Mouse (Mus musculus): ENCODE measurements around the gene Trim80. TPM values are rescaled to one million over a fixed set of nuclear protein-coding genes. Genes with fewer than 3 reads are reported as not detected.

Trim80 gene
- polyA plus RNA-seq (2014; fragmentation: Nextera tagmentation; extraction: Ambion mirVana), result not detected in 2 replicates

DNA sequence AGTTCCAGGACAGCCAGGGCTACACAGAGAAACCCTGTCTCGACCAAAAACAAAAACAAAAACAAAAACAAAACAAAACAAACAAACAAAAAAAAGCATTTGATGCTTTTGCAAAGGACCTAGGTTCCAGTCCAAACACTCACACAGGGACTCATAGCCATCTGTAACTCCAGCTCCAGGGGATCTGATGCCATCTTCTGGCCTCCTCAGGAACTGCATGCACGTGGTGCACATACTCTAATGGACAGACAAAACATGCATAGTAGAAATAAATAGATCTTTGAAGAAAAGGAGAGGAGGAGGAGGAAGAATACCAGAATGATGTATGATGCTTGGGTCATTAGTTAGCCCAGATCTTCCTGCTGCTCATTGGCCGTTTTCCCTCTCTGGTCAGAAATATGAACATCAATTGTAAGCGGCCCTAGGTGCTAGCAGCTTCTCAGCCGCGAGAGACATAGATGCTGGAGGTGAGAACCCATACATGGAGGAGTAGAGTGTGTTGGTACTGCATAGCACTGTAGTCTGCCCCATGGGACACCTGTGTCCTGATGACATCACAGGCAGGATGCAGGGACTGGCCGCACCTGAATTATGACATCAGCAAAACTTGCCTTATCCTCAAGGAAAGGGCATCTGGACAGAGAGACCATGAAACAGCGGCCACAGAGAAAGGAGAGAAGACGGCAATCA is at the start of gene Trim80:
Trim80 (plus strand) TSS at position 640 of the 690 bp plus-strand sequence.
- no peaks in the 10 kb centered on the region for H3K27me3 ChIP-seq (ENCODE audit: control insufficient read depth, insufficient read depth, low read length)
- H3K9ac ChIP-seq (replicated peaks; ENCODE audit: low read length), result no peak within 1 kb of the TSS
- H3K4me1 ChIP-seq (ENCODE audit: control insufficient read depth, insufficient read depth, low read length), result peaks cover 4% of the 10 kb centered on the region
- WGBS, result 93% methylated on average over 9 of the region's 9 CpGs
- no peak for ATAC-seq (replicated peaks; ENCODE audit: insufficient number of reproducible peaks, low FRiP score, low TSS enrichment, low read depth)
- H3K4me3 ChIP-seq (ENCODE audit: low read depth, low read length), result no peak within 1 kb of the TSS
- H3K27ac ChIP-seq (replicated peaks; ENCODE audit: low read depth, low read length), result no peak within 1 kb of the TSS
- H3K36me3 ChIP-seq (replicated peaks; ENCODE audit: control insufficient read depth, insufficient read depth, low read depth, low read length), result no peaks in the 10 kb centered on the region
- no peak within 1 kb of the TSS; the same call in 1 of the 2 replicates for H3K4me2 ChIP-seq (ENCODE audit: low read depth, low read length)
- no peaks in the 10 kb centered on the region for H3K9me3 ChIP-seq (replicated peaks; ENCODE audit: control insufficient read depth, low read length)
- no peak for DNase-seq (ENCODE audit: low spot score)

DNA sequence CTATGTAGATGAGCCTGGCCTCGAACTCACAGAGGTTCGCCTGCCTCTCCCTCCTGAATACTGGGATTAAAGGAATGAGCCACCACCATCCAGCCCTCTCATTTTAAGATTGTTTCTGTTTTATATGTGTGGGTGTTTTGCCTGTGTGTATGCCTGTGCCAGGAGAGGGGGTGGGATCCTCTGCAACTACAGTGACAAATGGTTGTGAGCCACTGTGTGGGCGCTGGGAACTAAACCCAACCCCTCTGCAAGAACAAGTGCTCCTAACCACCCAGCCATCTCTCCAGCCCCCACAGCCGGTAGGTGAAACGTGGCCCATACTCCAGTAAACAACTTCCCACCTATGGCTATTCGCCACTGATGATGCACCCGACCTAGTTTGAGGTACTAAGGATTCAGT is 49.0 kb upstream of the Trim80 start:
- Histone ChIP-seq H3K9ac (replicated peaks; ENCODE audit: low read length) (no peak overlapping the region), H3K4me3 (ENCODE audit: low read depth, low read length) (no peak overlapping the region), H3K9me3 (replicated peaks; ENCODE audit: control insufficient read depth, low read length) (no peaks in the 10 kb centered on the region), H3K4me2 (ENCODE audit: low read depth, low read length) (no peak overlapping the region), H3K36me3 (replicated peaks; ENCODE audit: control insufficient read depth, insufficient read depth, low read depth, low read length) (peaks cover 2% of the 10 kb centered on the region), H3K27ac (replicated peaks; ENCODE audit: low read depth, low read length) (no peak overlapping the region), H3K4me1 (ENCODE audit: control insufficient read depth, insufficient read depth, low read length) (no peaks in the 10 kb centered on the region), H3K27me3 (ENCODE audit: control insufficient read depth, insufficient read depth, low read length) (no peaks in the 10 kb centered on the region)
- 93% methylated on average over 7 of the region's 7 CpGs for WGBS
- DNase-seq (ENCODE audit: low spot score) (no peak), ATAC-seq (replicated peaks; ENCODE audit: insufficient number of reproducible peaks, low FRiP score, low TSS enrichment, low read depth) (no peak)

- no peaks in the 10 kb centered on the region for H3K9me3 ChIP-seq (replicated peaks; ENCODE audit: control insufficient read depth, low read length)
- peaks cover 2% of the 10 kb centered on the region for H3K36me3 ChIP-seq (replicated peaks; ENCODE audit: control insufficient read depth, insufficient read depth, low read depth, low read length)
- no peak overlapping the region for H3K27ac ChIP-seq (replicated peaks; ENCODE audit: low read depth, low read length)
- no peak overlapping the region for H3K9ac ChIP-seq (replicated peaks; ENCODE audit: low read length)
- ATAC-seq (replicated peaks; ENCODE audit: insufficient number of reproducible peaks, low FRiP score, low TSS enrichment, low read depth) (0 out of 2 replicates have a peak, but pooled peaks have one; percentile 34), DNase-seq (ENCODE audit: low spot score) (no peak)
- no peaks in the 10 kb centered on the region for H3K27me3 ChIP-seq (ENCODE audit: control insufficient read depth, insufficient read depth, low read length)
- H3K4me1 ChIP-seq (ENCODE audit: control insufficient read depth, insufficient read depth, low read length), result no peaks in the 10 kb centered on the region
- H3K4me3 ChIP-seq (ENCODE audit: low read depth, low read length), result no peak overlapping the region
- WGBS, result 65% methylated on average over 34 of the region's 34 CpGs
- no peak overlapping the region for H3K4me2 ChIP-seq (ENCODE audit: low read depth, low read length)
These were observed 46.5 kb upstream of the Trim80 start for GRCm38 (mm10) chr11:115393721-115394325.

- 83% methylated on average over 7 of the region's 7 CpGs for WGBS
- ATAC-seq (replicated peaks; ENCODE audit: insufficient number of reproducible peaks, low FRiP score, low TSS enrichment, low read depth), result no peak
- H3K4me1 ChIP-seq (ENCODE audit: control insufficient read depth, insufficient read depth, low read length), result no peaks in the 10 kb centered on the region
These were observed 42.3 kb upstream of the Trim80 start for GRCm38 (mm10) chr11:115398085-115398484.

GRCm38 (mm10) chr11:115400126-115400525 is 40.2 kb upstream of the Trim80 start:
- ATAC-seq (replicated peaks; ENCODE audit: insufficient number of reproducible peaks, low FRiP score, low TSS enrichment, low read depth), result no peak
- Histone ChIP-seq H3K4me1 (ENCODE audit: control insufficient read depth, insufficient read depth, low read length) (no peaks in the 10 kb centered on the region), H3K9ac (replicated peaks; ENCODE audit: low read length) (no peak overlapping the region), H3K9me3 (replicated peaks; ENCODE audit: control insufficient read depth, low read length) (no peaks in the 10 kb centered on the region), H3K27me3 (ENCODE audit: control insufficient read depth, insufficient read depth, low read length) (no peaks in the 10 kb centered on the region), H3K36me3 (replicated peaks; ENCODE audit: control insufficient read depth, insufficient read depth, low read depth, low read length) (no peaks in the 10 kb centered on the region), H3K4me3 (ENCODE audit: low read depth, low read length) (no peak overlapping the region), H3K4me2 (ENCODE audit: low read depth, low read length) (no peak overlapping the region), H3K27ac (replicated peaks; ENCODE audit: low read depth, low read length) (no peak overlapping the region)
- 70% methylated on average over 3 of the region's 3 CpGs for WGBS
- DNase-seq (ENCODE audit: low spot score), result no peak

More at GRCm38 (mm10) chr11:115398085-115398484, 42.3 kb upstream of the Trim80 start:
- peaks cover 2% of the 10 kb centered on the region for H3K36me3 ChIP-seq (replicated peaks; ENCODE audit: control insufficient read depth, insufficient read depth, low read depth, low read length)
- no peak for DNase-seq (ENCODE audit: low spot score)
- no peaks in the 10 kb centered on the region for H3K27me3 ChIP-seq (ENCODE audit: control insufficient read depth, insufficient read depth, low read length)
- no peak overlapping the region for H3K9ac ChIP-seq (replicated peaks; ENCODE audit: low read length)
- no peak overlapping the region for H3K4me2 ChIP-seq (ENCODE audit: low read depth, low read length)
- no peak overlapping the region for H3K27ac ChIP-seq (replicated peaks; ENCODE audit: low read depth, low read length)
- no peaks in the 10 kb centered on the region for H3K9me3 ChIP-seq (replicated peaks; ENCODE audit: control insufficient read depth, low read length)
- no peak overlapping the region for H3K4me3 ChIP-seq (ENCODE audit: low read depth, low read length)

DNA sequence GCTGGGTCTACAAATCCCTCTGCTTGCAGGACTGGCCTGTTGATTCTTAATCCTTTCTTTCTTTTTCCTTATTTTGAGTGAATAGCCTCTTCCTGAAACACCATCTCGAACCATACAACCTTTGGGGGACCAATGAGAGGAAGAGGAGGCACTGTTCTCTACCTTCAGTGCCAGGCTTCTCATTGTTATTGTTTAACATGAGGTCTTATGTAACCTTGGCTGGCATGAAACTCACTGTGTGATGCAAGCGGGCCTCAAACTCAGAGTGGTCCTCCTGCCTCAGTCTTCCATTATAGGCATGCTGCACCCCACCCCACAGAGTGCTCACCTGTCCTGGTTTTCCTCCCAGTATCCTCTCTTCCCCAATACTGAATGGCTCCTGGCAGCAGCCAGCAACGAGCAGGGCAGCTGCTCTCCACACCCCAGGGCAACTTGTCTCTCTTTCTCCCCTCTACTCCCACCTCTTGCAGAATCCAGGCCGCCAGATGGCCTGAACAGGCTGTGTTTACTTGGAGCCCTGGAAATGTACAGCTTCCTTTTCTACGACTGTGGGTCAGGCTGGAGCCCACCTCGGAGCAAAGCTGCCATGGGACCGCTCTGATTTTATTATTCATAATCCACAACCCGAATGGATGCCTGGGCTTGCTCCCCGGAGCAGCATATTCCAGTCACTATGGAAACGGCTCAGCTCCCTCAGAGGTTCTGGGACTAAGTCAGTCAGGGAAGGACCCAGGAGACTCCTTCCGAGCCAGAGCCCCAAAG is 39.5 kb upstream of the Trim80 start:
- no peaks in the 10 kb centered on the region for H3K27me3 ChIP-seq (ENCODE audit: control insufficient read depth, insufficient read depth, low read length)
- no peak overlapping the region for H3K9ac ChIP-seq (replicated peaks; ENCODE audit: low read length)
- no peak for DNase-seq (ENCODE audit: low spot score)
- ATAC-seq (replicated peaks; ENCODE audit: insufficient number of reproducible peaks, low FRiP score, low TSS enrichment, low read depth), result no peak
- H3K4me3 ChIP-seq (ENCODE audit: low read depth, low read length), result no peak overlapping the region
- no peak overlapping the region for H3K27ac ChIP-seq (replicated peaks; ENCODE audit: low read depth, low read length)
- no peaks in the 10 kb centered on the region for H3K9me3 ChIP-seq (replicated peaks; ENCODE audit: control insufficient read depth, low read length)
- WGBS, result 54% methylated on average over 11 of the region's 11 CpGs
- H3K4me2 ChIP-seq (ENCODE audit: low read depth, low read length), result no peak overlapping the region
- no peaks in the 10 kb centered on the region for H3K36me3 ChIP-seq (replicated peaks; ENCODE audit: control insufficient read depth, insufficient read depth, low read depth, low read length)
- no peaks in the 10 kb centered on the region for H3K4me1 ChIP-seq (ENCODE audit: control insufficient read depth, insufficient read depth, low read length)

- WGBS, result 4% methylated on average over 50 of the region's 50 CpGs
- ATAC-seq (replicated peaks; ENCODE audit: insufficient number of reproducible peaks, low FRiP score, low TSS enrichment, low read depth), result peak; percentile 83
These were observed 36.8 kb upstream of the Trim80 start, which contains the start of gene Mrpl58 for GRCm38 (mm10) chr11:115403338-115404124. Mrpl58 (plus strand) TSS chr11:115403752.

More at GRCm38 (mm10) chr11:115403338-115404124, 36.8 kb upstream of the Trim80 start, which contains the start of gene Mrpl58:
- Histone ChIP-seq H3K4me2 (ENCODE audit: low read depth, low read length) (peak within 1 kb of the TSS; percentile 69), H3K9me3 (replicated peaks; ENCODE audit: control insufficient read depth, low read length) (no peaks in the 10 kb centered on the region), H3K27me3 (ENCODE audit: control insufficient read depth, insufficient read depth, low read length) (no peaks in the 10 kb centered on the region), H3K27ac (replicated peaks; ENCODE audit: low read depth, low read length) (peak within 1 kb of the TSS; percentile 84), H3K4me1 (ENCODE audit: control insufficient read depth, insufficient read depth, low read length) (no peaks in the 10 kb centered on the region), H3K9ac (replicated peaks; ENCODE audit: low read length) (peak within 1 kb of the TSS; percentile 96), H3K36me3 (replicated peaks; ENCODE audit: control insufficient read depth, insufficient read depth, low read depth, low read length) (peaks cover 4% of the 10 kb centered on the region; the same call in 1 of the 2 replicates), H3K4me3 (ENCODE audit: low read depth, low read length) (peak within 1 kb of the TSS; percentile 95)
- DNase-seq (ENCODE audit: low spot score), result peak; percentile 92

Data from embryonic facial prominence, embryonic 11.5 days (tissue).